Mouse (Mus musculus): Measurements from ENCODE around the gene Slain1.

GRCm38 (mm10) chr14:103723841-103724240, 73.8 kb downstream of the Slain1 start:
- TF ChIP-seq CTCF (IDR thresholded peaks at IDR 0.05; ENCODE audit: borderline replicate concordance, control insufficient read depth, extremely low read depth, insufficient read depth, low read length, poor library complexity): no peak
- TF ChIP-seq POLR2A (IDR thresholded peaks at IDR 0.05; ENCODE audit: control insufficient read depth, extremely low read depth, insufficient read depth, low read length, poor library complexity): no peak

All from thymus, adult 2 months (tissue).